Mouse (Mus musculus) cortical plate, adult 2 months (tissue): ENCODE results near the gene Gm26897.

Source experiments
- CTCF ChIP-seq: fragments of 200-500 bp; IDR thresholded peaks from 2 replicates; pipeline ENCODE4 v1.5.1; 2011; ENCODE audit warnings: mild to moderate bottlenecking, control low read depth, low read length; ENCODE audit not compliant: insufficient read depth; ENCODE audit errors: extremely low read depth
- POLR2A ChIP-seq: fragments of 200-500 bp; IDR thresholded peaks from 2 replicates; pipeline ENCODE4 v1.6.1; 2011; ENCODE audit warnings: mild to moderate bottlenecking, low read length, control low read depth; ENCODE audit not compliant: insufficient read depth; ENCODE audit errors: extremely low read depth

DNA sequence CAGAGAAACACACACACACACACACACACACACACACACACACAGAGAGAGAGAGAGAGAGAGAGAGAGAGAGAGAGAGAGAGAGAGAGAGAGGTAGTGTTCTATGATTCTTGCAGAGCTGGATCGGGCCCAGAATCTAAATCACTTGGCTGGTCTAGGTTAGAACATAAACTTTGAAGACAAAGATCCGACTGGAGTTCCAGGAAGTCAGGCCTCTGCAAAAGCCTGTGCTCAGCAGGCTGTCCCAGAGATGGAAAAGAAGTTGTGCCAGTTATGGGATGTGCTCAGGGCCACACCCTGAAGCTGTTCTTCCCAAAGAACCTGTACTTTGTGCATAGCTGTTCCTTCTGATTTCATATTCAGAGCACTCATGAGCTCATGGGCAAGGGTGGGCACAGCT, 1.5 kb upstream of the Gm26897 start:
- TF ChIP-seq POLR2A: no peak
- TF ChIP-seq CTCF: no peak
